Mouse (Mus musculus) ZHBTc4 (cell line): ENCODE measurements at regions not wholly inside any gene's neighbourhood (a gene's known extent, or its start where the extent isn't known, plus 50 kb on each side); places are given as distances from the start of the nearest gene placed in this dataset.
A peak's percentile ranks its signal among the peaks of the same experiment; 100 is the strongest.

Experiments
- DNase-seq: peaks from one replicate; pipeline ENCODE4 v3.0.0-alpha.2; 2011; ENCODE audit warnings: low read depth, low spot score

DNA sequence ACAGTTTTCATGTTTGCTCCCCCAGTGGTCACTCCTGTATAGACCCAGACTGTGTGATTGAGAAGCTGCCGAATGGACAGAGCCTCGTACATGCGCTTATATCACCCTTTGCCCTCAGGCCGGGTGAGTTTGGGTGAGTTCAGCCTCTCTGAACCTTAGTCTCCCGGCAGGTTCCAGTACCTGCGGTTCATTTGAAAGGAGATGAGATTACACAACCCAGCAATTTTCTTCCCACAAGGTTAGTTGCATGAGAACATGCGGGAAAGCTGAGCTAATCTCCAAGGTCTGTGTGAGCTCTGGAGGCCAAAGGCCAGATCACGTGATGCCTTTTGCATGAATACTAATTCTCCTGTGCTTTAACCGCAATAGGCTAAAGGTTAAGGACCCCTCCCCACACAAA is 378.1 kb upstream of the Tbx3 start:
- DNase-seq: no peak

DNA sequence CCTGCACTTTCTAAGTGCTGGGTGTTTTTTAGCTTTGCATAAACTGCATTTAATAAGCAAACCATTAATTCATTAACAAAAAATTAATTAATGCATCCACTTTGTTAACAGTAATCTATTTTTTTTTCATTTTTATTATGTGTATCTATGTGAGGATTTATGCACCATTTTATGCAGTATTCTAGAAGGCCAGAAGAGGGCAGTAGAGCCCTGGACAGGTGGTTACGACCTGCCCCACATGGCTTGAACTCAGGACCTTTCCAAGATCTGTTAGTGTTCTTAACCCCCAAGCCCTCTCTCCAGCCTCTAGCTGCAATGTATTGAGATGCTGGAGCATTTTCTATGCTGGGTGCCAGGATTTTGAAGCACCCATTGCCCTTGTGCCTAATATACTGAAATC is 377.6 kb upstream of the Tbx3 start:
- peak; percentile 72 for DNase-seq

DNA sequence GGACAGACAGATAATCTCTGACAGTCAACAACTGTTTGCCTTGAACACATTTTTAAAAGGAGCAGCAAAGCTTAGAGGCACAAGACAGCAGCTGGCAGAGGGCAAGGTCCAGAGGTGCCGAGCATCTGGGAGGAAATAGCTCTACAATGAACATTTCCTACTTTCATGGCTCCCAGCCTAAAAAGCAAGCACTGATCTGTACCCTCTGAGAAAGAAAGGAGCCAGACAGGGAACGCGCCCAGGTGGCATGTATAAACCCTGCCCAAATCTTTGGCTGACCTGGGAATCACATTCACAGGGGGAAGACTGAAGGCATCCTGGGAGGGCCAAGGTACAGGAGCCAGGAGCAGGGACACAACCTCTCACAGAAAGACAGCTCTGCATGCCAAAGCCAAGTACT is 371.2 kb upstream of the Tbx3 start:
- DNase-seq: no peak

DNA sequence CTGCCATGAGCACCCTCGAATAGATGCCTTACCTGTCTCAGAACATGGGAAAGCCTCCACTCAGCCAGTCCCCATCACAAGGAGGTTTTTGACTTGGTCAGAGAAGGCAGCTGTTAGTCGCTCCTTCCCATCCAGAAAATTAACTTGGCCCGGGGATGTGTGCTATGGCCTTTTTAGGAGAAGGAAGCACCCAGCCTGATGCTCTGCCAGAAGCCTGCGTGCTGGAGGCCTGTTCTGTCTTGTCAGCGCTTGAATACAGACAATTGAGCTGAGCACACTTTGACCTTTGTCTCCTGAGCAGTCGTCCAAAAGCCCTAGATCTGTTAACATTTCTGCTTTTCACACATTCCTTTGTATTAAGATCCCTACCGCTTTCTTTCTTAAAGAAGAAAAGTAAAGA is 370.4 kb upstream of the Tbx3 start:
- DNase-seq: peak; percentile 53

DNA sequence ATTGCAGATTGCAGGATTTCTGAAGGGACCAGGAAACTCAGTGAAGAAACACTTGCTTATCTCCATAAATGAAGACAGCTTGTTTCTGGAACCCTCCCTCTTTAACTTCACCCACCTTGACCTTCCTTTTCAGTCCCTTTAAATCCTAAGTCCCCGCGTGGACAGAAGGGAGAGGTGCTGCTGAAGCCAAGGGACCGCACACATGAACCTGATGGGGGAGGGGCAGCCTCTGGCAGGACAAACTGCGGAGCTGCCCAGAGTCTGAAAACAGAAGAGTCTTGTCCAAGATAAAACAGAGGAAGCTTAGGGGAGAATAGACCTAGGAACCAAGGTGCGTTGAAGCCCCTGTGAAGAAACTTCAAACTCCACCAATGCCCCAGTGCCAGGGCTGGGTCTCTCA is 368.9 kb upstream of the Tbx3 start:
- peak; percentile 65 for DNase-seq

DNA sequence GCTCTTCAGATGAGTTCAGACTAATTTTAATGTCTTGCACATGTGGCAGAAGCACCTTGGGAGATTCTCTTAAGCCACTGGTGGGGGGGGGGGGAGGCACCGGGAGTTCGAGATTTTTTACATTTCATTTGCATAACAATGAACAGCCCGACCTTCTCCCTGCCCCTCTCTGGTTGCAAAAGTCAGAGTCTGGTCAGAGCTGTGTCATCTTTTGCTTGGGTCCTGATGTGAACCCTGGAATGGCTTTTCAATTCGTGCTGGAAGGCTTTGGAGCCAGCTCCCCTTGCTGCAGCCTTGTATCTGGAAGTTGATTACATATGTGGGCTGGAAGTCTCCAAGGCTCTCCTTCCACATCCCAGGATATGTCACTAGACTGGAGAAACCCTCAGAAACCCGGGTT is 365.7 kb upstream of the Tbx3 start:
- peak; percentile 70 for DNase-seq

DNA sequence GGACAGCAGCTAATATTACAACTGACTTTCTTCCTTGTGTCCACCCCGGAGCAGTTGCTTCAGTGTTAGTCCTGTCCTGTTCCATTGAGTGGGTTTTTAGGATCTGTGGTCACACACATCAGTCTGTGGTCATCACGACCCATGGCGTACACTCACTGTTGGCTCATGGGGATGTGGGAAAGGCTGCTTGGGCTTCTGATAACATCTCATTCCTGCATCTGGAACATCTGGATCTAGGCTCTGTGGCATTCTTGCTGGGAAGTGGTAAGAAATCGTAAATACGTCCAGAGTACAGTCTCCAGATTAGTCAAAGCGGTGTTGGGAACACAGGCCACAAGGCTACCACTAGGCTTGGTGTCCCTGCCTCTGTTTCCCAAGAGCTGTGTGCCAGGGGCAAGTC is 362.7 kb upstream of the Tbx3 start:
- no peak for DNase-seq

DNA sequence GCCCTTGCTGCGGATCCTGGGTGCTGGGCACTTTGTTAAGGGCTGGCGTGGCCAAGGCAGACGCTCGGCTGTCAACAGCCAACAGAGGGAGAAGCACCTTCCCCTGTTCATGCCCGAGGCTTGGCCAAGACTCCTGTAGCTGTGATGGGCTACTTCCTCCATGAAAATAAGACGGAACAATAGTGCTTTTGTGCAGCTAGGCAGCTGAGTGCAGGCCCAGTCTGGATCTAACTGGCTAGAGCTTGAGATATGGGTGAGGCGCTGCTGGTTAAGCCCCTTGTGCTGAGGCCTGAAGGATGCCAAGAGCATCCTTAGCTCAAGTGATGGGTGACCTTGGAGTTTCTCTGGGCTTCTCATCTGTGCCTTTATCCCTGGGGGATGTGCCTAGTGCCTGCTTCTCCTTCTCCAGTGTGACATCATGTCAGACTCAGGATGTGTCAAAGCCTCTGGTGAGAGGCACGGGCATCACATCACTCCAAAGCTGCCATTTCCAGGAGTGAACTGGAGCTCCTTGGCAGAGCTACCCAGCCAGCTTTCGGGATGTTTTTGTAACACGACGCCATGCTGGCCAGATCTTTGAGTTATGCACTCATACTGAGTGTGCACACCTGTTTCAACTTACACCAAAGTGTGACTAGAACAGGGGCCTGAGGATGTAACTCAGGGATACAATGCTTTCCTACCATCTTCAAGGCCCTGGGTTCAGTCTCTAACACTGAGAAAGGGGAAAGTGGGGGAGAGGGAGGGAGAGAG is 360.1 kb upstream of the Tbx3 start:
- DNase-seq: peak; percentile 98

DNA sequence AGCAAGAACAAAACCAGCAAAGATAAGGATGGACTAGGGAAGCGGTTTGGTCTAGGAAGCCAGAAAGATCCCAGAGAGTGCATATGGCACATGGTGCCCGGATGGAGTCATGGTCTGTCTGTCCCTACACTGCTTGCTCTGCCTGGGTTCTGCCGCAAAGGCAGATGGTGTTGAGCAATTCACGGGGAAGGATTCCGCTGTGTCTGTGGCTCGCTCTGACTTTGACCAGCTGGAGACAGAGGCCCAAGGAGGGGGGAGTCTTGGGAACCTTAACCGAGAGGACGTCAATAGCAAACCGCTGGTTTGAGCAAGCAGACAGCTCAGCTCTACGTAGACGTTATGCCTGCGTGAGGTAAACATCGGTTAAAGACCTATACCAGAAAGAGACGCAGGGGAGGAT is 357.7 kb upstream of the Tbx3 start:
- DNase-seq: no peak

DNA sequence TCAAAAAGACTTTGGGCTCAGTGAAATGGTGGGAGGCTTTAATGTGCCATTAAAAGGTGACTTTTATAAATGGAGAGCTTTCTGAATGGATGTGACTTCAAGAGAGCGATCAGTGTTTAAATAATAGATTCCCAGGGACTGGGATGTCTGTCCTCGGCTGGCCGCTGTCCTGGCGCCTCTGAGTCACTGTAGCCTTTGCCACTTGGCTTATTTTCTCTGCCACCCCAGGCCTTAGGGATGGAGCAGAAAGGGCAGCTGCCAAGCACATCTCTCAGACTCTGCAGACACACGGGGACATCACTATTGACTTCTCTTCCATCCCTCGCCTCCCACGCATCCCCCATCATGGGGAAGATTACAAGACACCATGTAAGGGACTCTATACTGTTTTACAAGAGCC is 355.3 kb upstream of the Tbx3 start:
- DNase-seq: no peak

DNA sequence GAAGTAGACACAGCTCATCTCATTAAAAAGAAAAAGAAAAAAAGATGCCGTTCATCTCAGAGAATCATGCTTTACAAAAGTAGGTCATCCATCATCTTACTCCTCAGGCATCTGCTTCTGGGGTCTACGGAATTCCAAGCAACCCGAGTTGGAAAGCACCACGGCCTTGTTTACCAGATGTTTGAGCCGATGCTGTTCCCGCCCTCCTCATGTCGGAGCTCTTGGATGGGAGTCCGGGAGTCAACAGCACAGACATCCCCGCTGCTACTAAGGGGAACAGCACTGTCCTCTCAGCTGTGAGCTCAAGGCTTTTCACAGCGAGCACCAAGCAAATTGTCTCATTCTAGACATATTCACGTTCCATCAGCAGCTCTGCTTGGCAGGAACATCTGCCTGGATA is 352.9 kb upstream of the Tbx3 start:
- no peak for DNase-seq

DNA sequence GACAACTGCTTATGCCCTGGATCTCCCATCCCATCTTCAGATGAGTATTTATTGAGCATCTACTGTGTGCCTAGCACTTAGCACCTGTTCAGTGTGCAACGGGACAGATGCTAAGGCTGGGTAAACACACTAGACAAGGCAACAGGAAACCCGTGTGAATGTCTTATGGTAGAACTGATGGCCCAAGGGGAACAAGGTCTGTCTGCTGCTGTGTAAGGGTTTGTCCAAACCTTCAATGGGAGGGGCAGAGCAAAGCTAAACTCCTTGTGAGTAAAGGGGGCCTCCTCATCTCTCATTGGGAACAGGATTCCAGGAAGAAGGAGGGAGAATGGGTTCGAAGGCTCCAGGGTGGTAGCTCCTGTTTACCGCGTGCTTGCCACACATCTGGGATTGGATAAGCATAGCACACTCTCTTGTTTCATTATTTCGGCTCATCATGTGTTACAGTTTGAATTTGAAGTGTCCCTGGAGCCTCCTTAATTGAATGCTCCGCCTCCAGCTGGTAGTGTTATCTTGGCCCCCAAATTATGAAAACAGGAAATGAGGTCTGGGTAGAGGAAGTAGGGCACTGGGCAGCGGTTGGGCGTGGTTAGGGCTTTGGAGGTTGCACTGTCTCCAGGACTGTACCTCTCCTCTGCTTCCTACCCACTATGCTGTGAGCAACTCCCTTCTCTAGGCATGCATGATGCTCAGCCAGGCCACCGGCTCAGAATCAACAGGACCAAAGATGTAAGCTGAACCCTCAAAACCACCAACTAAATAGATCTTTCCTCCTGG is 348.9 kb upstream of the Tbx3 start:
- DNase-seq: no peak

DNA sequence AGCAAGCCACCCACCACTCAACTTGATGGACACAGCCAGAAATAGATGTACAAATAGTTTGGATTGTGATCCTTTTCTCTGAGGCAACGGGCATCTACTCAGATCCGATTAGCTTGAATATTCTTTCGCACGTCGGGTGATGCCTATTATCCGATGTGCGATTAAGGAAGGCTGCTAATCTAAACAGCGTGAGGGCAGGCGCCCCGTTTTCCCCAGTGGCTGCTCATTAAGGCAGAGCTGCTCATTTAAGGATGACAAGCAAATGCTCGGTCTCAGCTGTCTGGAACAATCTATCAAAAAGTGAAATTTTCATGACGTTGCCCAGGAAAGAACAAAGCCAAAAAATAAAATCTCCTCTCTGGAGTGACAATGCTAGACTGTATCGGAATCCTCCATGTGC is 348.1 kb upstream of the Tbx3 start:
- DNase-seq: no peak

DNA sequence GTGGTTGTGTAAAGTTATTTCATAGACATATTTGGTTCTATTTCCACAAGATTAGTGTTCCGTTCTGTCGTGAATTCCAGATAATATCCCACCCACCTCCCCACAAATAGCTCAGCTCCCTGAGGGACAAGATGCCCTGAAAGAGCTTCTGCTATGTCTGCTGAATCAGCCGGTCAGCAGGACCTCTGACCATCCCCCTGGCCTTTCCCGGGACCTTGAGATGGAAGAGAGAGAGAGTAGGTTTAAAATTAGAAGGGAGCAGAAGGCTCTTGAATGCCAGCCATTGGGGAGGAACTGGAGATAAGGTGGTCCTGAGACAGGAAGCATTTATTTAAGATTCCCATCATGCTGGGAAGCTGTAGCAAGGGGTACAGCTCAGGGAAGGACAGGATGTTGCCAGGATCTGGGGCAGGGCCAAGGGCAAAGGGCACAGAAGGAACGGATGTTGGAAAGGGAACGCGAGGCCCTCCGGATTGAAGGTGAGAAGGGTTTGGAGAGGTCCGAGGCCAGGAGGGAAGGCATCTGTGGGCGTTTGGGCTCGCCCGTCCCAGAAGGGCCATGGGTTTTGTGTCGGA is 344.7 kb upstream of the Tbx3 start:
- DNase-seq: no peak

DNA sequence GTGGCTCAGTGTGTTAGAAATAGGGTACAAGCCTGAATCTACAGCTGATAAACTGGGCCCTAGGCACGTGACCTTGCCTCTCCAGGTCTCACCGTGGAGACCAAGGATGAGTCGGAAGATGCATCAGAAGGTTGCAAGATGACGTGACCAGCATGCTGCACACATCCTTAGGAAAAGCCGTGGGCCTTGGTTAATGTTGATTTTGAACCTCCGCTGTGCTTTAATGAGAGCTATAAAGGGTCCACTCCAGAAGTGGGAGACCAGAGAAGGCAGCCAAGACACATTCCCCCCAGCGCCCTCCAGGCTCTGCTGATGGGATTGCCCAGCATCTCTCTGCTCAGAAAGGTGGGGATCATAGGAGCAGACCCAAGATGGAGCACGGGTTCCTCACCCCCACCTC is 343.6 kb upstream of the Tbx3 start:
- DNase-seq: no peak

DNA sequence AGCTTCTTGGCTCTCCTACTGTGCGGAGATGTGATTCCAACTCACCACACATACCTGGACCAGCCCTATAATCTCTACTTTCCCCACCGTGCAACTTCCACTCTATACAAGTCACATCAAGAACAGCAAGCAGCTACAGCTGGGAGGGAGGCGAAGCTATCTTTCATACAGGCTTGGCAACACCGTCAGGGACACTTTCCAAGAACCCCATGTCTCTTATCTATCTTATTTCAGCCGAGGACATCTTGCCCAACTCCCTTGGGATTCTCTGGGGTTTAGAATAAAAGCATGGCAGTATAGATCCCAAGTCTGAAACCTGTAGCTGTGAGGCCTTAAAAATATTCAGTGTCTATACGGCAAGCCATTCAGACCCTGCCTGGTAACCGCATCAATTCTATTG is 341.5 kb upstream of the Tbx3 start:
- no peak for DNase-seq

DNA sequence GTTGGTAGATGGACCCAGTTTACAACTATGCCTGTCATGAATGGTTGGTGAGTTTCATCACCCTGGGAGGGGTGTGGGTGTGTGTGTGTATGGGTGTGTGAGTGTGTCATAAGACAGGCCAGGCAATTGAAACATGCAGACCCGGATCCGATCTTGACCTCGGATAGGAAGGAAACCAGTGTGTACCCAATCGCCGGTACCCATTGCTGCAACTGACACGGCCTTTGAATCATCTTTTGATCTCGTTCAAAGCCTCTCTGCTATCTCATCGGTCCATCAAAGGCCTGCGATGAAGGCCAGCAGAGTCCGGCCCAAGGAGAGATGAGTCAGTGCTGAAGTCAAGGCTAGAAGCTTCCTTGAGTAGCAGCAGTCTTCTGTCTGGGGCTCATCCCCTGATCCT is 341.1 kb upstream of the Tbx3 start:
- DNase-seq: no peak

DNA sequence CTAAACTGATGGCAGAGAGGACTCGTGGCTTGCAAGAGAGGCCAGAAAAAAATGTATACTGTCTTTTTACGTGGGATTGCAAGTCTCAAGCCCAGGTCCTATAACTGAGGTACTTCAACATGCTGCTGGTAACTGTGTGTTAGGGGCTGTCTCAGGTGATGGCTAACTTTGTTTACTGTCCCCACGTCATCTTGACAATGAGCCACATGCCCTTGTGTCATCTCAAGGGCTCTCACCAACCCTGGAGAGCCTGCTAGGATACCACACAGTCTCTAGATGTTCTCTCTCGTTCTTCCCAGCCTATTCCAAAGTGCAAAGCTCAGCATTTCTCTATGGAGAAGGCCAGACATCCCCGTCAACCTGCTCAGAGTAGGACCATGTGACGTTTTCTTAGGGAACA is 340.6 kb upstream of the Tbx3 start:
- no peak for DNase-seq

DNA sequence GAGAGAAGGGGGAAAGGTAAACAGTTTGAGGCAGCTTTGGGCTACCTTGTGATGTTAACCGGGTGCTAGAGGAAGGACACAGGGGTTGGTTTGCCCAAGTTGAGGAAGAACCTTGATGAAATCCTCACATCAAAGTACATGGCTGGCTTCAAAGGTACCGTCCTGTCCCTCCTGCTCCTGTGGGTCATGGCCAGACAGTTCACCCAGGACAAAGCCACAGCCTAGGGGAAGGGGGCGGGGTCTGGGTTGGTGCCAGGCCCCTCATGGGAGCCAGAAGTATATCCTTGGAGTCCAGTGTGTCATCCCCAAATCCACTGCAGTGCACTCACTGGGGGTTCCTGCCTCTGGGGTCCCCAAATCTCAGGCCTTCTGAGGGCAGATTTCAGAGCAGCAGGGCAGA is 339.0 kb upstream of the Tbx3 start:
- no peak for DNase-seq

DNA sequence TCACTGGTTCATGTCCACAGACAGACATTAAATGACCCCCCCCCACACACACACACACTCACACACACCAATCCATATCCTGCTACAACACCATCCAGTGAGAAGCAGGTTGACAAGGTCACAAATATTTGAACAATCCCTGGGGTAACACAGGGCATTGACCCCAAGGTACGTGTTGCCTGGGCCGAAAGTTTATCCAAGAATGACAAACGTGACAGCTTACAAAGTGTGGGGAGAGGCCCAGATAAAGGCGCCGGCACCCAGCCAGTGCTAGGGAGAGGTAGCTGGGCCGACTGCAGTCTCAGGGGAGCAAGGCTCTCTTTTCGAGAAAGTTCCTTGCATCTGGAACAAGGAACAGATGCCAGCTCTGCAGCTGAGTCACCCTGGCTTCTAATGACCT is 337.8 kb upstream of the Tbx3 start:
- DNase-seq: no peak

DNA sequence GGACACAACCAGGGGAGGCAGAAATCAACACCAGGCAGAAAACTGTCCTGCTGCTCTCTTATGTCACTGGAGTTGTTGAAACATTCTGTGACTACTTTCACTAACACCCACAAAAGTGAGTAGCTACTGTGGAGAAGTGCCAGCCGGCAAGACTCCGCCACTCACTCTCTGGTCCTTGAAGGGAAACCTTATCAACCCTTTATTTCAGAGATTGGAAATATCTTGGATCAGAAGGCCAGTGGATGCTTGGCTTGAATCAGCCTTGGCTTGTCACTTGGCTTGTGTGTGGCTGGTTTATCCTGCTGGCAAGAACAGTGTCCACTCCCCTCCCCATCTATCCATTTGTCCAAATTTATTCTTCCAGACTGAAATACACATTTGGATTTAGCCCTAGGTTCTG is 335.3 kb upstream of the Tbx3 start:
- DNase-seq: no peak

DNA sequence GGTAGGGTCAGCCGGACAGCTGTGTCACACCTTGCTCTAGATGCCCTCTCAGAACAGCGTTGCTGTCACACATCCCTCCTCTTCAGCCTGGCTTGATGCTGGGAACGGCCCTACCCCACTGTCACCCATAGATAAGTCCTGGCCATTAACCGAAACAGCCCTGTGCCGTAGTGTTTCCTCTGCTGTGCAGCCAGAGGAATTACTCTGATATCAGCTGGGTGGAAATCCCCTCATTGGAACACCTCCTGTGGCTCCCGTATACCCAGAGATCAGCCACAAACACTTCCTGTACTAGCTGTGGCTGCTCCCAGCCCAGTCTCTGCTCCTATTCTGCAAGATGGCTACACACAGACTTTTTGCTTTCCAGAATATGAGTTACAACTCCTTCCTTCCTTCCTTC is 334.5 kb upstream of the Tbx3 start:
- no peak for DNase-seq

DNA sequence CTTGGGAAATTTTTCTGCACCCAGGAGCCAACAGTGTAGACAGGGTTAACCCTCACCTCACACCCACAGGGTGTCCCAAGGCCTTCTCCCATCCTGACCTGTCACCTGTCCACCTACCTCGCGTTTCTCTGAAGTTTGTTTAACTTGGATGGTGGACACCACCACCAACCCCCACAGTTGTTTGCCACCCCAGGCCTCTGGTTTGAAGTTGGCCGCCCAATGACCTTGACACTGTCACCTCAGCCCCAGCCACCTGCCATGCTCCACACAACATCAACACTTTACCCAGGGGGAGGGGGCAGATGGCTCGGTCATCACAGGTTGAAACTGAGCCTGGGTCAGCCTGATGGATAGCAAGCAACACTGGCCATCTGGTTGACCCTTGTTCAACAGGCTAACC is 332.7 kb upstream of the Tbx3 start:
- DNase-seq: no peak
